Mouse (Mus musculus) limb, embryonic 14.5 days (tissue): ENCODE results near the gene Cep295nl. TPM values are rescaled to one million over a fixed set of nuclear protein-coding genes. Genes with fewer than 3 reads are reported as not detected.
A peak's percentile ranks its signal among the peaks of the same experiment; 100 is the strongest.

Experiments
- ATAC-seq: fragments of 200-750 bp; cut with Nextera tagmentation; 2 replicates; pipeline ENCODE4 v1.8.0; 2017; ENCODE audit warnings: low read depth, moderate number of reproducible peaks, moderate TSS enrichment; ENCODE audit not compliant: low FRiP score
- DNase-seq: peaks from one replicate; pipeline ENCODE4 v3.0.0-alpha.2; 2015; ENCODE audit warnings: low spot score
- H3K27ac ChIP-seq: fragments of 300-500 bp; sonication (generic); replicated peaks from 2 replicates; pipeline ENCODE4 v1.5.1; 2014; ENCODE audit warnings: low read depth, mild to moderate bottlenecking, low read length, moderate library complexity, mixed read lengths
- H3K27me3 ChIP-seq: fragments of 300-500 bp; sonication (generic); 2 replicates; pipeline ENCODE4 v1.6.1; 2014; ENCODE audit warnings: low read length, mixed read lengths; ENCODE audit not compliant: control insufficient read depth, insufficient read depth
- H3K36me3 ChIP-seq: fragments of 300-500 bp; sonication (generic); 2 replicates; pipeline ENCODE4 v1.6.1; 2014; ENCODE audit warnings: mild to moderate bottlenecking, low read length, moderate library complexity, mixed read lengths; ENCODE audit not compliant: control insufficient read depth, insufficient read depth
- H3K4me1 ChIP-seq: fragments of 300-500 bp; sonication (generic); 2 replicates; pipeline ENCODE4 v1.6.1; 2014; ENCODE audit warnings: antibody characterized with exemption, low read length, mixed read lengths; ENCODE audit not compliant: control insufficient read depth, insufficient read depth
- H3K4me2 ChIP-seq: fragments of 300-500 bp; sonication (generic); replicated peaks from 2 replicates; pipeline ENCODE4 v1.6.1; 2014; ENCODE audit warnings: low read depth, mild to moderate bottlenecking, low read length, moderate library complexity; ENCODE audit not compliant: severe bottlenecking
- H3K4me3 ChIP-seq: fragments of 300-500 bp; sonication (generic); replicated peaks from 2 replicates; pipeline ENCODE4 v1.5.1; 2014; ENCODE audit warnings: low read length
- H3K9ac ChIP-seq: fragments of 300-500 bp; sonication (generic); 2 replicates; pipeline ENCODE4 v1.6.1; 2014; ENCODE audit warnings: mild to moderate bottlenecking, low read depth, low read length, moderate library complexity; ENCODE audit not compliant: severe bottlenecking
- H3K9me3 ChIP-seq: fragments of 300-500 bp; sonication (generic); 2 replicates; pipeline ENCODE4 v1.6.1; 2016; ENCODE audit warnings: low read length; ENCODE audit not compliant: control insufficient read depth
- POLR2A ChIP-seq: fragments of 200-500 bp; IDR thresholded peaks from 2 replicates; pipeline ENCODE4 v1.8.0; 2012; ENCODE audit warnings: inconsistent platforms, mild to moderate bottlenecking, moderate library complexity, borderline replicate concordance; ENCODE audit not compliant: insufficient read depth, insufficient read length; ENCODE audit errors: extremely low read depth
- WGBS: fragments of 180-500 bp; shearing (Covaris S2); extraction: QIAGEN DNeasy Blood & Tissue Kit; methylation state at CpG from one replicate; pipeline ENCODE4 v1.1.7; 2014; 5-methylcytosine and 5-hydroxymethylcytosine counted together
- polyA plus RNA-seq, 2 experiments: library from polyadenylated mRNA; depleted of rRNA in 1 of 2; stranded (reverse) in 1 of 2; unstranded in 1 of 2; fragments of >200 nt; fragmentation: Nextera tagmentation in 1 of 2; extraction: Ambion mirVana in 1 of 2; gene quantifications; 2 replicates each; pipeline versions ENCODE4 v1.2.1 to v1.2.3; 2012 to 2014

The Cep295nl gene
- polyA plus RNA-seq, 2 experiments, result 0.85 to 1.3 TPM

- no peak for DNase-seq
- no peaks in the 10 kb centered on the region for H3K27me3 ChIP-seq
- no peak for ATAC-seq
- no peak overlapping the region for H3K4me3 ChIP-seq
- H3K9ac ChIP-seq, result no peak overlapping the region
- no peaks in the 10 kb centered on the region for H3K9me3 ChIP-seq
- no peak overlapping the region for H3K4me2 ChIP-seq
- H3K27ac ChIP-seq, result no peak overlapping the region
- H3K36me3 ChIP-seq, result peaks cover 24% of the 10 kb centered on the region
- TF ChIP-seq POLR2A, result no peak
- no peaks in the 10 kb centered on the region for H3K4me1 ChIP-seq
- 83% methylated on average over 3 of the region's 3 CpGs for WGBS
Observed at GRCm38 (mm10) chr11:118297967-118298366, 44.3 kb downstream of the Cep295nl start.

DNA sequence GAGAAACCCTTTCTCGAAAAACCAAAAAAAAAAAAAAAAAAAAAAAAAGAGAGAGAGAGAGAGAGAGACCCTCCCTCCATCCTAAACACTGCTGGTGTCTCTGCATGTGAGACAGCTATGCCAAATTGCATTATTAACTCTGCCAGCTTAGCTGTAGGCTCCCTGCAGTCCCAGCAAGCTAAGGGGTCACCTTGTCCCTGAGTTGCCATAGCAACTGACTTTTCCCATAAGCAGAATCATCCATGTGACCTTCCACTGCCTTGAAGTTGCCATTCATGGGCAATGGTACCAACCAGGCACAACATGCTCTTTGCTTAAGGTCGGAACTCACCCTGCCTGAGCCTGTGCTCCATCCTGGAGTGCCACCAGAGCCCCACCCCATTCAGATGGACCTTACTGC is 47.3 kb downstream of the Cep295nl start:
- no peak for ATAC-seq
- 76% methylated on average over 2 of the region's 2 CpGs for WGBS
- TF ChIP-seq POLR2A, result no peak
- Histone ChIP-seq H3K9ac (no peak overlapping the region), H3K36me3 (no peaks in the 10 kb centered on the region; the same call in 1 of the 2 replicates), H3K27ac (no peak overlapping the region), H3K4me2 (no peak overlapping the region), H3K4me3 (no peak overlapping the region), H3K4me1 (peaks cover 3% of the 10 kb centered on the region; the same call in 1 of the 2 replicates), H3K27me3 (no peaks in the 10 kb centered on the region), H3K9me3 (no peaks in the 10 kb centered on the region)
- DNase-seq, result no peak

GRCm38 (mm10) chr11:118292671-118293070 is 49.6 kb downstream of the Cep295nl start:
- H3K36me3 ChIP-seq, result peaks cover 4% of the 10 kb centered on the region
- peaks cover 12% of the 10 kb centered on the region; the same call in 1 of the 2 replicates for H3K4me1 ChIP-seq
- WGBS, result 73% methylated on average over 6 of the region's 6 CpGs
- no peak for TF ChIP-seq POLR2A
- no peaks in the 10 kb centered on the region for H3K9me3 ChIP-seq
- no peak overlapping the region for H3K4me2 ChIP-seq
- DNase-seq (no peak), ATAC-seq (no peak)
- no peaks in the 10 kb centered on the region for H3K27me3 ChIP-seq
- H3K27ac ChIP-seq, result no peak overlapping the region
- no peak overlapping the region for H3K9ac ChIP-seq
- H3K4me3 ChIP-seq, result no peak overlapping the region

GRCm38 (mm10) chr11:118289999-118290889 is 52.1 kb downstream of the Cep295nl start, which contains the start of gene Usp36:
Gene Usp36, minus strand, starts transcription at chr11:118290244.
- ATAC-seq, result peak; percentile 97
- peak within 1 kb of the TSS; percentile 86 for H3K27ac ChIP-seq
- H3K9me3 ChIP-seq, result no peaks in the 10 kb centered on the region
- H3K9ac ChIP-seq, result peak within 1 kb of the TSS; percentile 88
- H3K36me3 ChIP-seq, result peaks cover 28% of the 10 kb centered on the region
- H3K4me3 ChIP-seq, result peak within 1 kb of the TSS; percentile 95
- peak; percentile 94; the same call in 1 of the 2 replicates for TF ChIP-seq POLR2A
- peak within 1 kb of the TSS; percentile 83 for H3K4me2 ChIP-seq
- peak; percentile 100 for DNase-seq
- WGBS, result 1% methylated on average over 68 of the region's 68 CpGs
- H3K27me3 ChIP-seq, result no peaks in the 10 kb centered on the region
- H3K4me1 ChIP-seq, result peaks cover 12% of the 10 kb centered on the region; the same call in 1 of the 2 replicates

DNA sequence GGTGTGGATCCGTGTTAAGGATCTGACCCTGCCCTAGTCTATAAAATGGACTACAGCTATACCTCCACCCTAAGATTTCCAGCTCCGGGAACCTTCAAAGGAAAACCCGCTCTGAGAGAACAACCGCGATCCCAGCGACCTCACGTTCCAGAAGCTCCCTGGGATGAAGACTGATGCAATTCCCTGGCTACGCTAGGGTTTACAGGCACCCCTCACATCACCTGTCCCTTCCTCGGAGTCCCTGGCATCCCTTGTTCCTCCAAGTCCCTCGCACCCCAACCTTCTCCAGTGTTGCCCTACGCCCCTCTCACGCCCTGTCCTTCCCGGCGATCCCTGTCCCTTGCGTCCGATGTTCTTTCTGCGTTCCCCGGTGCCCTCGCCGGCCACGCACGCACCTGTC is 52.7 kb downstream of the Cep295nl start:
- WGBS, result 0% methylated on average over 22 of the region's 22 CpGs
- no peak; the same call in 1 of the 2 replicates for ATAC-seq
- peak overlapping the region; percentile 77 for H3K27ac ChIP-seq

More for the DNA sequence above, 52.7 kb downstream of the Cep295nl start:
- Histone ChIP-seq H3K4me1 (peaks cover 12% of the 10 kb centered on the region; the same call in 1 of the 2 replicates), H3K4me3 (peak overlapping the region; percentile 95), H3K4me2 (peak overlapping the region; percentile 83), H3K9me3 (no peaks in the 10 kb centered on the region), H3K9ac (peak overlapping the region; percentile 88), H3K36me3 (peaks cover 35% of the 10 kb centered on the region), H3K27me3 (no peaks in the 10 kb centered on the region)
- TF ChIP-seq POLR2A, result no peak
- no peak for DNase-seq
